ENCODE assay signal across 8 mouse cellular contexts in genomic region chr15:78204053-78204847, GRCm38 (mm10). TPM values are rescaled to one million over a fixed set of nuclear protein-coding genes. Genes with fewer than 3 reads are reported as not detected.
DNase-seq lines count a peak whose midpoint lies in the region; ATAC-seq and TF ChIP-seq lines count a peak whose summit lies in the region.

No protein-coding gene starts in this region.

- no peak for TF ChIP-seq EP300 in lung, postnatal 0 days (IDR thresholded peaks at IDR 0.05)

- H3K4me2 ChIP-seq in lung, postnatal 0 days (replicated peaks; ENCODE audit: low read depth, low read length) = peak overlapping the region; percentile 43
- H3K4me2 ChIP-seq in embryonic facial prominence, embryonic 14.5 days (ENCODE audit: low read depth, low read length) = peak overlapping the region; percentile 58
- H3K4me2 ChIP-seq in hindbrain, embryonic 15.5 days = peak overlapping the region; percentile 92
- H3K4me2 ChIP-seq in limb, embryonic 12.5 days = peak overlapping the region; percentile 53
- peak overlapping the region; percentile 53 for H3K4me2 ChIP-seq in neural tube, embryonic 14.5 days (ENCODE audit: low read depth, low read length)

- no peak overlapping the region for H3K9ac ChIP-seq in lung, postnatal 0 days (replicated peaks; ENCODE audit: low read depth)
- peak overlapping the region; percentile 38 for H3K9ac ChIP-seq in embryonic facial prominence, embryonic 14.5 days (ENCODE audit: low read depth, low read length)
- peak overlapping the region; percentile 48 for H3K9ac ChIP-seq in hindbrain, embryonic 15.5 days
- peak overlapping the region; percentile 23 for H3K9ac ChIP-seq in limb, embryonic 12.5 days (replicated peaks)
- H3K9ac ChIP-seq in neural tube, embryonic 14.5 days (replicated peaks; ENCODE audit: low read depth, low read length) = peak overlapping the region; percentile 53; the same call in 1 of the 2 replicates

- H3K9me3 ChIP-seq in lung, postnatal 0 days (ENCODE audit: low read length) = no peaks in the 10 kb centered on the region
- no peaks in the 10 kb centered on the region for H3K9me3 ChIP-seq in embryonic facial prominence, embryonic 14.5 days (ENCODE audit: control insufficient read depth, low read length)
- no peaks in the 10 kb centered on the region for H3K9me3 ChIP-seq in hindbrain, embryonic 15.5 days
- H3K9me3 ChIP-seq in limb, embryonic 12.5 days = no peaks in the 10 kb centered on the region
- H3K9me3 ChIP-seq in neural tube, embryonic 14.5 days (ENCODE audit: control insufficient read depth, low read length) = no peaks in the 10 kb centered on the region

- no peak overlapping the region for H3K4me3 ChIP-seq in lung, postnatal 0 days (ENCODE audit: low read depth, low read length)
- H3K4me3 ChIP-seq in lung, adult 2 months (replicated peaks; ENCODE audit: extremely low read depth, low read depth, low read length) = no peak overlapping the region
- no peak overlapping the region for H3K4me3 ChIP-seq in bone marrow, adult 2 months (replicated peaks; ENCODE audit: control insufficient read depth, low read depth, low read length)
- peak overlapping the region; percentile 30 for H3K4me3 ChIP-seq in embryonic facial prominence, embryonic 14.5 days (ENCODE audit: low read depth, low read length)
- peak overlapping the region; percentile 43 for H3K4me3 ChIP-seq in hindbrain, embryonic 15.5 days
- peak overlapping the region; percentile 27 for H3K4me3 ChIP-seq in limb, embryonic 12.5 days (replicated peaks)
- peak overlapping the region; percentile 29 for H3K4me3 ChIP-seq in neural tube, embryonic 14.5 days (ENCODE audit: low read depth, low read length)

- H3K4me1 ChIP-seq in lung, postnatal 0 days (ENCODE audit: insufficient read depth, low read depth, low read length) = no peaks in the 10 kb centered on the region
- no peaks in the 10 kb centered on the region for H3K4me1 ChIP-seq in lung, adult 2 months (ENCODE audit: control insufficient read depth, insufficient read depth, low read length)
- H3K4me1 ChIP-seq in bone marrow, adult 2 months (ENCODE audit: control insufficient read depth, insufficient read depth, low read length) = no peaks in the 10 kb centered on the region
- peaks cover 9% of the 10 kb centered on the region for H3K4me1 ChIP-seq in embryonic facial prominence, embryonic 14.5 days (ENCODE audit: control insufficient read depth, insufficient read depth, low read length)
- H3K4me1 ChIP-seq in hindbrain, embryonic 15.5 days (replicated peaks) = peaks cover 17% of the 10 kb centered on the region
- H3K4me1 ChIP-seq in limb, embryonic 12.5 days (replicated peaks) = peaks cover 8% of the 10 kb centered on the region; the same call in 1 of the 2 replicates
- H3K4me1 ChIP-seq in neural tube, embryonic 14.5 days (ENCODE audit: control insufficient read depth, insufficient read depth, low read length) = peaks cover 4% of the 10 kb centered on the region; the same call in 1 of the 2 replicates

- no peak for TF ChIP-seq POLR2A in lung, adult 2 months (IDR thresholded peaks at IDR 0.05; ENCODE audit: borderline replicate concordance, extremely low read depth, low read depth, low read length)
- TF ChIP-seq POLR2A in bone marrow, adult 2 months (IDR thresholded peaks at IDR 0.05; ENCODE audit: borderline replicate concordance, control insufficient read depth, low read depth, low read length) = no peak

- peak; percentile 23; the same call in 1 of the 2 replicates for ATAC-seq in lung, postnatal 0 days
- peak; percentile 85 for ATAC-seq in embryonic facial prominence, embryonic 14.5 days (ENCODE audit: low read depth)
- peak; percentile 83 for ATAC-seq in hindbrain, embryonic 15.5 days (ENCODE audit: low FRiP score, low read depth)
- no peak for ATAC-seq in limb, embryonic 12.5 days (ENCODE audit: insufficient number of reproducible peaks, insufficient read depth, low FRiP score, low TSS enrichment, low read depth)
- ATAC-seq in neural tube, embryonic 14.5 days (ENCODE audit: low read depth) = peak; percentile 81

- peak; percentile 43 for DNase-seq in lung, postnatal 0 days (ENCODE audit: low spot score)
- no peak for DNase-seq in lung, adult 2 months
- peak; percentile 57 for DNase-seq in embryonic facial prominence, embryonic 14.5 days (ENCODE audit: low spot score)
- no peak for DNase-seq in c-Kit-positive CD71-positive TER-119-positive erythroid progenitor cells, embryonic 14.5 days (ENCODE audit: low spot score)

- H3K36me3 ChIP-seq in lung, postnatal 0 days (ENCODE audit: insufficient read depth, low read length) = no peaks in the 10 kb centered on the region
- H3K36me3 ChIP-seq in embryonic facial prominence, embryonic 14.5 days (ENCODE audit: control insufficient read depth, insufficient read depth, low read length) = no peaks in the 10 kb centered on the region
- no peaks in the 10 kb centered on the region for H3K36me3 ChIP-seq in hindbrain, embryonic 15.5 days
- H3K36me3 ChIP-seq in limb, embryonic 12.5 days = no peaks in the 10 kb centered on the region
- no peaks in the 10 kb centered on the region for H3K36me3 ChIP-seq in neural tube, embryonic 14.5 days (ENCODE audit: control insufficient read depth, insufficient read depth, low read length)

- no peak overlapping the region for H3K27ac ChIP-seq in lung, postnatal 0 days (ENCODE audit: low read length)
- no peak overlapping the region; the same call in 1 of the 2 replicates for H3K27ac ChIP-seq in bone marrow, adult 2 months (ENCODE audit: control insufficient read depth, insufficient read depth, low read depth, low read length, poor library complexity)
- no peak overlapping the region for H3K27ac ChIP-seq in embryonic facial prominence, embryonic 14.5 days (replicated peaks; ENCODE audit: low read depth, low read length)
- no peak overlapping the region for H3K27ac ChIP-seq in hindbrain, embryonic 15.5 days (replicated peaks)
- H3K27ac ChIP-seq in limb, embryonic 12.5 days = no peak overlapping the region
- no peak overlapping the region for H3K27ac ChIP-seq in neural tube, embryonic 14.5 days (ENCODE audit: low read depth, low read length)

- TF ChIP-seq CTCF in lung, postnatal 0 days (IDR thresholded peaks at IDR 0.05) = 0 out of 2 replicates have a peak, but pooled peaks have one; percentile 10
- TF ChIP-seq CTCF in lung, adult 2 months (IDR thresholded peaks at IDR 0.05; ENCODE audit: insufficient read depth, low read length) = no peak
- TF ChIP-seq CTCF in bone marrow, adult 2 months (IDR thresholded peaks at IDR 0.05; ENCODE audit: control insufficient read depth, insufficient read depth, low read length) = peak; percentile 16; the same call in 1 of the 2 replicates

- H3K27me3 ChIP-seq in lung, postnatal 0 days (replicated peaks; ENCODE audit: insufficient read depth, low read length) = peaks cover 13% of the 10 kb centered on the region; the same call in 1 of the 2 replicates
- peaks cover 32% of the 10 kb centered on the region for H3K27me3 ChIP-seq in embryonic facial prominence, embryonic 14.5 days (replicated peaks; ENCODE audit: control insufficient read depth, insufficient read depth, low read length)
- peaks cover 26% of the 10 kb centered on the region for H3K27me3 ChIP-seq in hindbrain, embryonic 15.5 days
- peaks cover 72% of the 10 kb centered on the region for H3K27me3 ChIP-seq in limb, embryonic 12.5 days
- peaks cover 16% of the 10 kb centered on the region; the same call in 1 of the 2 replicates for H3K27me3 ChIP-seq in neural tube, embryonic 14.5 days (ENCODE audit: control insufficient read depth, insufficient read depth, low read length)

- WGBS in lung, postnatal 0 days = 2% methylated on average over 40 of the region's 41 CpGs
- WGBS in lung, adult 2 months = 1% methylated on average over 41 of the region's 41 CpGs
- WGBS in bone marrow, adult 2 months = 3% methylated on average over 41 of the region's 41 CpGs
- under 1% methylated on average over 27 of the region's 41 CpGs for WGBS in embryonic facial prominence, embryonic 14.5 days
- WGBS in hindbrain, embryonic 15.5 days = 1% methylated on average over 41 of the region's 41 CpGs
- WGBS in limb, embryonic 12.5 days = 3% methylated on average over 41 of the region's 41 CpGs
- WGBS in neural tube, embryonic 14.5 days = 2% methylated on average over 41 of the region's 41 CpGs

RNA-seq across cellular contexts. Expression of gene Pvalb, which starts 1.9 kb away (rescaled TPM):
- polyA plus RNA-seq in lung, postnatal 0 days (2015; fragmentation: Nextera tagmentation; extraction: Ambion mirVana) = not detected in 2 replicates
- polyA plus RNA-seq in lung, adult 2 months (2012; rRNA removed) = 6.2 TPM in 1 of 2 replicates, not detected in the other
- polyA plus RNA-seq in bone marrow, adult 2 months (2011; ENCODE audit: insufficient read depth, insufficient read length, low replicate concordance, missing spikeins) = 2.0 and 11.3 TPM in 2 replicates
- polyA plus RNA-seq in embryonic facial prominence, embryonic 14.5 days (2014; fragmentation: Nextera tagmentation; extraction: Ambion mirVana) = 2.5 and 3.4 TPM in 2 replicates
- polyA plus RNA-seq in hindbrain, embryonic 15.5 days (2015; fragmentation: Nextera tagmentation; extraction: Ambion mirVana) = 7.6 and 9.0 TPM in 2 replicates
- polyA plus RNA-seq in limb, embryonic 12.5 days (2016; fragmentation: Nextera tagmentation; extraction: Ambion mirVana) = not detected in 2 replicates
- polyA plus RNA-seq in neural tube, embryonic 14.5 days (2014; fragmentation: Nextera tagmentation; extraction: Ambion mirVana) = 0.56 and 5.2 TPM in 2 replicates

RNA-seq across cellular contexts. Expression of gene Ift27, which starts 30.3 kb away (rescaled TPM):
- 61.6 and 62.2 TPM in 2 replicates for polyA plus RNA-seq in lung, postnatal 0 days (2015; fragmentation: Nextera tagmentation; extraction: Ambion mirVana)
- polyA plus RNA-seq in lung, adult 2 months (2012; rRNA removed) = 42.1 and 52.9 TPM in 2 replicates
- 14.3 and 15.1 TPM in 2 replicates for polyA plus RNA-seq in bone marrow, adult 2 months (2011; ENCODE audit: insufficient read depth, insufficient read length, low replicate concordance, missing spikeins)
- 84.7 and 96.6 TPM in 2 replicates for polyA plus RNA-seq in embryonic facial prominence, embryonic 14.5 days (2014; fragmentation: Nextera tagmentation; extraction: Ambion mirVana)
- 102 and 109 TPM in 2 replicates for polyA plus RNA-seq in hindbrain, embryonic 15.5 days (2015; fragmentation: Nextera tagmentation; extraction: Ambion mirVana)
- 93.9 and 98.1 TPM in 2 replicates for polyA plus RNA-seq in limb, embryonic 12.5 days (2016; fragmentation: Nextera tagmentation; extraction: Ambion mirVana)
- polyA plus RNA-seq in neural tube, embryonic 14.5 days (2014; fragmentation: Nextera tagmentation; extraction: Ambion mirVana) = 103 and 105 TPM in 2 replicates

RNA-seq across cellular contexts. Expression of gene Ncf4, which starts 40.4 kb away (rescaled TPM):
- 12.6 and 13.4 TPM in 2 replicates for polyA plus RNA-seq in lung, postnatal 0 days (2015; fragmentation: Nextera tagmentation; extraction: Ambion mirVana)
- 18.9 and 23.0 TPM in 2 replicates for polyA plus RNA-seq in lung, adult 2 months (2012; rRNA removed)
- 131 and 294 TPM in 2 replicates for polyA plus RNA-seq in bone marrow, adult 2 months (2011; ENCODE audit: insufficient read depth, insufficient read length, low replicate concordance, missing spikeins)
- 5.2 and 7.0 TPM in 2 replicates for polyA plus RNA-seq in embryonic facial prominence, embryonic 14.5 days (2014; fragmentation: Nextera tagmentation; extraction: Ambion mirVana)
- 0.69 and 1.6 TPM in 2 replicates for polyA plus RNA-seq in hindbrain, embryonic 15.5 days (2015; fragmentation: Nextera tagmentation; extraction: Ambion mirVana)
- polyA plus RNA-seq in limb, embryonic 12.5 days (2016; fragmentation: Nextera tagmentation; extraction: Ambion mirVana) = 3.8 and 5.0 TPM in 2 replicates
- polyA plus RNA-seq in neural tube, embryonic 14.5 days (2014; fragmentation: Nextera tagmentation; extraction: Ambion mirVana) = 1.5 TPM in 2 replicates

Comparison
In these comparisons a context has a peak if more than half of its experiments do, and no peak if none do; other contexts are left out.
1. DNase-seq: peak in lung, postnatal 0 days (single experiment) and embryonic facial prominence, embryonic 14.5 days (single experiment); none in lung, adult 2 months (single experiment) and c-Kit-positive CD71-positive TER-119-positive erythroid progenitor cells, embryonic 14.5 days (single experiment).
2. H3K4me3 ChIP-seq: peak in embryonic facial prominence, embryonic 14.5 days (single experiment), hindbrain, embryonic 15.5 days (single experiment), limb, embryonic 12.5 days (single experiment) and neural tube, embryonic 14.5 days (single experiment); none in lung, postnatal 0 days (single experiment), lung, adult 2 months (single experiment) and bone marrow, adult 2 months (single experiment).
3. Peak in every context shown above with its lines, with median percentiles within 50 percentile points of each other: H3K4me2 ChIP-seq.